Mouse (Mus musculus): ENCODE measurements around the gene Olfr619.

The Olfr619 gene

GRCm38 (mm10) chr7:103600275-103600674 is at the start of gene Olfr619:
Gene Olfr619, plus strand, starts transcription at chr7:103600575.
- DNase-seq (ENCODE audit: low spot score): no peak

- DNase-seq (ENCODE audit: low spot score): no peak
These were observed 44.6 kb upstream of the Olfr619 start, which contains the start of gene Olfr615 for GRCm38 (mm10) chr7:103555779-103556178. Gene Olfr615, plus strand, starts transcription at chr7:103556079.

DNA sequence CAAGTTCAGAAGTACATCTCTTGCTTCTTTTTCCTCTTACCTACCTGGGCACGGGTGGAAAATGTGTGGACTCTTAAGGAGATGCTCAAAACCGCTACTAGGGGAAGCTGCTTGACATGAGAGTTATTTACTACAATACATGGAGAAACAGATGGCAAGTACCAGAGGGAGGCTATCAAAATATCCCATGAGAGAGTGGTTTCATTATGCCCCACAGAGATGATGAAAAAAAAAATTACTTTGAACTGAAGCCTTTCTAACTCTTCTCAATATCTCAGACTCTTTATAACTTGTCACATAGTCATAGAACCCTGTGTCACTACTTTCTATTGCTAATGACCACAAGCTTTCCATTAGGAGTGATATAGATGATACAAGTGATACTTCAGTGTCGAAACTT is 31.3 kb upstream of the Olfr619 start, which contains the start of gene Olfr616:
Gene Olfr616 (minus strand): TSS at position 101 of the 400 bp plus-strand sequence.
- no peak for DNase-seq (ENCODE audit: low spot score)

GRCm38 (mm10) chr7:103572761-103573160 is 27.6 kb upstream of the Olfr619 start, which contains the start of gene Olfr617:
Gene Olfr617, plus strand, starts transcription at chr7:103573061.
- DNase-seq (ENCODE audit: low spot score): no peak

DNA sequence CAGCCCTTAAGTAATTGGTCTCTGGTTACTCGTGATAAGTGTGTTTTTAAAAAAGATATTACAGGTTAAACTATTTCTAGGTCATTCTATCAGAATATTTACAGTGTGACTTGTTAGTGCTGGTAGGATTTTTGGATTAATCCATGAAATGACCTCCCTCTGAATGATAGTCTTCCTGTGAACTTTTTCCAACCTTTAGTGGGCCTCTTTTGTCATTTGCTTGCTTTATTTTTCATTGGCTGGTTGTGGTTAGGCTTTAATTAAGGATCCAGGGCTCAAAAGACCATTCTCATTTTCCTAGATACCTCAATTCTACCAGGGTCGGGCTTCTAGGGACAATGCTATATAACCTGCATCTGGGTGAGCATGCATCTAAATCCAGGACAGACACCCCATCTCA is 10.6 kb upstream of the Olfr619 start, which contains the start of gene Olfr618:
Gene Olfr618 (plus strand): TSS at position 301 of the 400 bp plus-strand sequence.
- DNase-seq (ENCODE audit: low spot score): no peak

DNA sequence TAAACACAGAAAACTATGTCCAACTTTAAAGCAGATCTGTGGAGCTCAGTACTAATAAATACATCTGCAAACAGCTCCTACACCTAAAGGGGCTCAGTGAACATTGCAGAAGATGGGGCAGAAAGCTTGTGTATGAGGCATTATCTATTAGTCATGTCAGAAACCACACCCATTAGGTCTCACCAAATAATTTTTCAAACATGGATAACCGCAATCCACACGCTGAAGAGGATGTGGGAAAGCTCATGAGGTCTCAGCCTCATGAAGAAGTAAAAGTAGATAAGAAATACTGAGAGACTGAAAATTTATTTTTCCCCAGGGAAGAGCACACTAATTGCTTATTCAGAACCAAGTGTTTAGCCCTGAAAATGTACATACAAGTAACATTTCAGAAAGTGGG is 7.0 kb downstream of the Olfr619 start:
- no peak for DNase-seq (ENCODE audit: low spot score)

GRCm38 (mm10) chr7:103612434-103612833 is 12.1 kb downstream of the Olfr619 start, which contains the start of gene Olfr620:
Gene Olfr620, minus strand, starts transcription at chr7:103612534.
- DNase-seq (ENCODE audit: low spot score): no peak

- DNase-seq (ENCODE audit: low spot score): no peak
These were observed 36.4 kb downstream of the Olfr619 start for GRCm38 (mm10) chr7:103636795-103637194.

DNA sequence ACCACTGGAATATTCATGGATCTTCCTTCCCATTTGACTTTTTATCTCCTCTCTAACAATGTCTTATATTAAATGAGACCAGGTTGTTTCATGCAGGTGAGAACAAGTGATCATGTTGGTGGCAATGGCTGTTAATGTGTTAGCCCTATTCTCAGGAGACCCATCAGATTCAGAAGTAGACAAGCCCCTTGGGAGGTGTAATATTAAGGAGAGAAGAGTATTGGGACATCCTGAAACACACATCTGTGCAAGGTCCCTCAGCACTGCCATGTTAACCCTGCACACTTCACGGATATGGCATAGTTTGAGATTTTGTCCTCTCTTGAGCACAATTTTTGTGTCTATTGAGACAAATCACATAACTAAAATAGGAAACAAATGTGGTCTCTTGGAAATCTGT is 42.2 kb downstream of the Olfr619 start, which contains the start of gene Olfr622:
Gene Olfr622 (minus strand): TSS at position 101 of the 400 bp plus-strand sequence.
- DNase-seq (ENCODE audit: low spot score): no peak

GRCm38 (mm10) chr7:103644070-103644469 is 43.7 kb downstream of the Olfr619 start:
- DNase-seq (ENCODE audit: low spot score): no peak

Measured in c-Kit-positive CD71-positive TER-119-positive erythroid progenitor cells, embryonic 14.5 days (primary cell).